Mouse (Mus musculus): ENCODE measurements at regions not wholly inside any gene's neighbourhood (a gene's known extent, or its start where the extent isn't known, plus 50 kb on each side); places are given as distances from the start of the nearest gene placed in this dataset.

DNA sequence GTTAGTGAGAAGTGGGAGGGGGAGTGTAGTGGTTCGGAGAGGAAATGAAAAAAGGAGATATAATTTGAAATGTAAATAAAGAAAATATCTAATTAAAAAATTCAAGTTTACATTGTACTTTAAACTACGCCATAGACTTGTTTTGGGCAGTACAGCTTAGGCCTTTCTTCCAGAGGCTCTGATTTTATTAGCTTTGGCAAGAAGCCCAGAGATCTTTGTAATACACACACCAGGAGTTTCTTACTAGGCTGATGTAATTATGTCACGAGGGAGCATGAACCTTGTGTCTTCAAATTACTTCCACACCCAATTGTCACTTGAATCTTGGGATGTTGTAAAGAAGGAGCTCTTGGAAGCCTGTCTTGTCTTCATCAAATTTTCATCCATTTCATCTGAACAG lies 292.6 kb downstream of the Eepd1 start:
- TF ChIP-seq CTCF (IDR thresholded peaks at IDR 0.05; ENCODE audit: low read depth, low read length) (no peak), POLR2A (IDR thresholded peaks at IDR 0.05; ENCODE audit: extremely low read depth, insufficient read depth, low read length) (no peak)

Data from liver, adult 2 months (tissue).